Mouse (Mus musculus) embryonic facial prominence, embryonic 11.5 days (tissue): ENCODE measurements around the gene Ric8b. TPM values are rescaled to one million over a fixed set of nuclear protein-coding genes. Genes with fewer than 3 reads are reported as not detected.

Source experiments
- ATAC-seq: fragments of 200-750 bp; cut with Nextera tagmentation; replicated peaks from 2 replicates; pipeline ENCODE4 v1.8.0; 2017; ENCODE audit warnings: low read depth; ENCODE audit not compliant: insufficient number of reproducible peaks, low FRiP score, low TSS enrichment
- DNase-seq: peaks from one replicate; pipeline ENCODE4 v3.0.0-alpha.2; 2015; ENCODE audit warnings: low spot score
- H3K27ac ChIP-seq: fragments of 300-500 bp; sonication (generic); replicated peaks from 2 replicates; pipeline ENCODE4 v1.5.1; 2014; ENCODE audit warnings: mild to moderate bottlenecking, low read depth, low read length, control low read depth
- H3K27me3 ChIP-seq: fragments of 300-500 bp; sonication (generic); 2 replicates; pipeline ENCODE4 v1.6.1; 2014; ENCODE audit warnings: mild to moderate bottlenecking, low read length, moderate library complexity, mixed read lengths; ENCODE audit not compliant: control insufficient read depth, insufficient read depth
- H3K36me3 ChIP-seq: fragments of 300-500 bp; sonication (generic); replicated peaks from 2 replicates; pipeline ENCODE4 v1.6.1; 2014; ENCODE audit warnings: low read depth, mild to moderate bottlenecking, low read length, moderate library complexity, mixed read lengths; ENCODE audit not compliant: control insufficient read depth, insufficient read depth
- H3K4me1 ChIP-seq: fragments of 300-500 bp; sonication (generic); 2 replicates; pipeline ENCODE4 v1.6.1; 2014; ENCODE audit warnings: low read length, mixed read lengths; ENCODE audit not compliant: control insufficient read depth, insufficient read depth
- H3K4me2 ChIP-seq: fragments of 300-500 bp; sonication (generic); 2 replicates; pipeline ENCODE4 v1.6.1; 2014; ENCODE audit warnings: low read depth, mild to moderate bottlenecking, control low read depth, low read length, moderate library complexity
- H3K4me3 ChIP-seq: fragments of 300-500 bp; sonication (generic); 2 replicates; pipeline ENCODE4 v1.5.1; 2014; ENCODE audit warnings: low read depth, low read length, control low read depth
- H3K9ac ChIP-seq: fragments of 300-500 bp; sonication (generic); replicated peaks from 2 replicates; pipeline ENCODE4 v1.6.1; 2014; ENCODE audit warnings: mild to moderate bottlenecking, control low read depth, low read length
- H3K9me3 ChIP-seq: fragments of 300-500 bp; sonication (generic); replicated peaks from 2 replicates; pipeline ENCODE4 v1.6.1; 2016; ENCODE audit warnings: mild to moderate bottlenecking, low read length, inconsistent platforms, mixed read lengths; ENCODE audit not compliant: control insufficient read depth
- WGBS: fragments of 180-500 bp; shearing (Covaris S2); extraction: QIAGEN DNeasy Blood & Tissue Kit; methylation state at CpG from one replicate; pipeline ENCODE4 v1.1.7; 2014; 5-methylcytosine and 5-hydroxymethylcytosine counted together
- polyA plus RNA-seq: library from polyadenylated mRNA; unstranded; fragments of >200 nt; fragmentation: Nextera tagmentation; extraction: Ambion mirVana; gene quantifications from 2 replicates; pipeline ENCODE4 v1.2.1, GENCODE M21; 2014

Gene Ric8b
- polyA plus RNA-seq, 1 experiment from 2014 or later, result 26.3 TPM

DNA sequence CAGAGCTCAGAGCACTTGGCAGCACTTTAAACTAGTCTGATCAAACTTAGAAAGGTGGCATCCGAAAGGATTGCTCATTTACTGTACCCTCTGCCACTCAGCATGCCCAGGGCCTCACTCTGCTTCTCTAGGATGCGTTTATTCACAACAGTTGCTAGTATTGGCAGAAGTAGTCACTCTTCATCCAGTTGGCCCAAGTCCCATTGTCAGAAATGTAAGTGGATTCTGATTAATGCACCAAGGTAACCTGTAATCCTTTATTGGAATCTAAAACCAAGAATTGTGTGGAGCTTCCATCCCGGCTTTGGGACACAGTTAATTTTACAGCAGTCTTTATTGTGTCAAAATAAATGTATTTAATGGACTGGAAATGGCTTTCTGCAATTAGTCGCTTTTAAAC lies 76.9 kb downstream of the Ric8b start:
- no peak for DNase-seq
- Histone ChIP-seq H3K9ac (no peak overlapping the region), H3K4me1 (no peaks in the 10 kb centered on the region), H3K36me3 (no peaks in the 10 kb centered on the region), H3K27me3 (no peaks in the 10 kb centered on the region), H3K27ac (no peak overlapping the region), H3K9me3 (no peaks in the 10 kb centered on the region), H3K4me3 (no peak overlapping the region), H3K4me2 (no peak overlapping the region)
- 90% methylated on average over 4 of the region's 4 CpGs for WGBS
- ATAC-seq, result no peak

DNA sequence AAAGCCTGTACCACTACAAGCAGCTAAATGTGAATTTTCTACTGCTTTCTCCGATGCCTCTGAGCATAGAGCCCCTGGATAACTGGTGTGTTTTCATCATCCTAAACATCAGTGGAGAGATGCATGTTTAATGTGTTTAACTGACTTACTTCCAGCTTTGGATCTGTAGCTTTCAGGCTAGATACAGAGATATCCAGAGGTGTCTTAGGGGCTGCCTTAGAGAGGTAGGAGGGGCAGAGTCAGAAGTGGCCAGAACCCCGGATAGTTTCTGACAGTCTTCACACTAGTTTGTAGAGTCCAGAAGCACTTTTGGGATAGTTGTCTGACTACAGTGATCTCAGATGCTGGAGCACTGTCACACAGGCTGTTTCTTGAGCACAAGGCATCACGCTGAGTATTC lies 77.6 kb downstream of the Ric8b start:
- no peak overlapping the region for H3K9ac ChIP-seq
- no peak overlapping the region for H3K4me3 ChIP-seq
- ATAC-seq (no peak), DNase-seq (no peak)
- H3K9me3 ChIP-seq, result no peaks in the 10 kb centered on the region
- H3K4me1 ChIP-seq, result no peaks in the 10 kb centered on the region
- H3K4me2 ChIP-seq, result no peak overlapping the region
- H3K36me3 ChIP-seq, result no peaks in the 10 kb centered on the region
- WGBS, result 98% methylated on average over 3 of the region's 3 CpGs
- H3K27me3 ChIP-seq, result no peaks in the 10 kb centered on the region
- H3K27ac ChIP-seq, result no peak overlapping the region

DNA sequence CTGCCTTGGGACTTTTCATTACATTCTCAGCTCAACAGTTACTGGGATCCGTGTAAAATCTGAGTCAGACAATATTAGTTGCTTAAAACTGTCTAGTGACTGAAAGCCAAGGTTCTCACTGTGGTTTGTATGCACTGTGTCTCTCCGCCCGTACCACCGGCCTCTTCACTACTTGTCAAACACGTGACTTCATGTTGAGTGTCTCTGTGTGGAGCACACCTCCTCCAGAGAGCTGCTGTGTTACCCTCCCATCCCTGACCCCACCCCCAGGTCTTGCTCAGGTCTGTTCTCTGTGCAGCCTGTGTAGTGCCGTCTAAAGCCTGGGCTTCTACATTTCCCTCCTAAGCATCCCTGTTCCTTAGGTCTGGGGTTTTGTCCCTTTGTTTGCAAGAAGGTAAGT lies 79.0 kb downstream of the Ric8b start:
- Histone ChIP-seq H3K9me3 (no peaks in the 10 kb centered on the region), H3K4me2 (no peak overlapping the region), H3K9ac (no peak overlapping the region), H3K4me3 (no peak overlapping the region), H3K27me3 (no peaks in the 10 kb centered on the region), H3K27ac (no peak overlapping the region), H3K4me1 (no peaks in the 10 kb centered on the region), H3K36me3 (no peaks in the 10 kb centered on the region)
- ATAC-seq (no peak), DNase-seq (no peak)
- 78% methylated on average over 6 of the region's 6 CpGs for WGBS

DNA sequence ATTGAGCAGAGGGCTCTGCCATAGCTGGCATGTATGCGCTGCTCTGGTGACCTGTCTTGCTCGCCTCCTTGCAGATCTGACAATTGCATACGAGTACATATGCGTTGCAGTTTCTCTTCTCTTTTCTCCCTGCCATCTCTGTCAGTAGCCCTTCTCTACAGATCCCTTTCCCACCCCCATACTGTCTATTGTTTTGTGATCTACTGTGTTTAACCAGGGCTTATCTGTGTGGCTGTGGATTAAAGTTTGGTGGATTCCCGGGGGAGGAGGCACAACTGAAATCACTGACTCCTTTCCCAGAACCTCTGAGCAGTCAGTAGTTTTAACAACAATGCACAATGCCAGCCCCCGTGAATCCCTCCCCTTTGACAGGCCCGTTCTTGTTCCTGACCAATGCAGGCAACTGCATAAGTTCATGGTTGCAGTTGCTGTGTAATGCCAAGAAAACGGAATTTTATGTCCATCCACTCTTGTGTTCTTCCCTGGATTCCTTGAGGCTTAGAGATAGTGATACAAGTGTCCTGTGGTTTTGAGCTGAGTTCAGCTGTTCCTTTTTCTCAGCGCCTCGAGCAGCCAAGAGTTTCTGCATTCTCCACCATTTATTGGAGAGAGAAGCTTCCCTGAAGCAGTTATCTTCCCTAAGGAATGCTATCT lies 80.3 kb downstream of the Ric8b start:
- H3K36me3 ChIP-seq, result no peaks in the 10 kb centered on the region
- no peak overlapping the region for H3K9ac ChIP-seq
- no peaks in the 10 kb centered on the region for H3K4me1 ChIP-seq
- H3K4me2 ChIP-seq, result no peak overlapping the region
- H3K27ac ChIP-seq, result no peak overlapping the region
- DNase-seq, result no peak
- no peak for ATAC-seq
- no peak overlapping the region for H3K4me3 ChIP-seq
- no peaks in the 10 kb centered on the region for H3K9me3 ChIP-seq
- WGBS, result 72% methylated on average over 10 of the region's 10 CpGs
- H3K27me3 ChIP-seq, result no peaks in the 10 kb centered on the region

DNA sequence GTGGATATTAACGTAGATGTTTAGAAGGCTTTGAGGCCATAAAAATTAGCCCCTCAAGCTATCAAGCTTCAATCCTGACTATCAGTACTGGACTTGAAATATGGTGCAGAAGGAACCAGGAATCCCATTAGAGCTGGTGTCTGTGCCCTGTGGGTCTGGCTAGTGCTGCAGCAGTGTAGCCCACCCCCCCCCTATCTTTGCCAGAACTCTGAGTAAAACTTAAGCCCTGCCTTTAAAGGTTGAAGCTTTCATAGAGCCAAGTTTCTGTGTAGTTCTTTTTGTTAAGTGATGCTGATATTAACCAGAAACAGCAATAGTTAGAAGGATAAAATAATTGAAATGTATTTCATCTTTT lies 80.8 kb downstream of the Ric8b start:
- H3K9ac ChIP-seq, result no peak overlapping the region
- ATAC-seq (no peak), DNase-seq (no peak)
- no peaks in the 10 kb centered on the region for H3K36me3 ChIP-seq
- H3K4me1 ChIP-seq, result no peaks in the 10 kb centered on the region
- H3K27ac ChIP-seq, result no peak overlapping the region
- no peaks in the 10 kb centered on the region for H3K9me3 ChIP-seq
- 92% methylated on average over 1 of the region's 1 CpGs for WGBS
- H3K4me3 ChIP-seq, result no peak overlapping the region
- no peak overlapping the region for H3K4me2 ChIP-seq
- no peaks in the 10 kb centered on the region for H3K27me3 ChIP-seq

DNA sequence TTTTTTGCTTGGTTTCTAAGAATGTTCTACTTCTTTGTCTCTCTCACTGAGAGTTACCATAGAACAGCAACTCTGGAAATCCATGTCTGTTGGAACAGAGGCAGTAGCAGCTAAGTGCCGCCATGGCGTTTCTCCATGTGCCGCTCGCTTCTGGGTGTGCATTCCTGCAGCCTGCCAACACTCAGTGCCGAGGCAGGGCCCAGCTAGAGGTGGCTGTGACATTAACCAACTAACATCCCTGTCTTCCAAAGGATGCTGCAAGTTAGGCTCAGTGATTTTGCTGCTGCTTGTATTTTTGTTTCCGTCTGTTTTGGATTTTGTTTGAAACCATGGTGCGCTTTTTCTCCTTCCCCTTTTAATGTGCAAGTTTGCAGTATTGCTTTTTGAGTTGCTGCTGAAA lies 84.5 kb downstream of the Ric8b start:
- no peak overlapping the region for H3K4me2 ChIP-seq
- DNase-seq, result no peak
- no peaks in the 10 kb centered on the region for H3K36me3 ChIP-seq
- ATAC-seq, result no peak
- no peak overlapping the region for H3K27ac ChIP-seq
- no peaks in the 10 kb centered on the region for H3K4me1 ChIP-seq
- H3K9ac ChIP-seq, result no peak overlapping the region
- no peaks in the 10 kb centered on the region for H3K27me3 ChIP-seq
- no peaks in the 10 kb centered on the region for H3K9me3 ChIP-seq
- H3K4me3 ChIP-seq, result no peak overlapping the region
- 91% methylated on average over 7 of the region's 7 CpGs for WGBS

DNA sequence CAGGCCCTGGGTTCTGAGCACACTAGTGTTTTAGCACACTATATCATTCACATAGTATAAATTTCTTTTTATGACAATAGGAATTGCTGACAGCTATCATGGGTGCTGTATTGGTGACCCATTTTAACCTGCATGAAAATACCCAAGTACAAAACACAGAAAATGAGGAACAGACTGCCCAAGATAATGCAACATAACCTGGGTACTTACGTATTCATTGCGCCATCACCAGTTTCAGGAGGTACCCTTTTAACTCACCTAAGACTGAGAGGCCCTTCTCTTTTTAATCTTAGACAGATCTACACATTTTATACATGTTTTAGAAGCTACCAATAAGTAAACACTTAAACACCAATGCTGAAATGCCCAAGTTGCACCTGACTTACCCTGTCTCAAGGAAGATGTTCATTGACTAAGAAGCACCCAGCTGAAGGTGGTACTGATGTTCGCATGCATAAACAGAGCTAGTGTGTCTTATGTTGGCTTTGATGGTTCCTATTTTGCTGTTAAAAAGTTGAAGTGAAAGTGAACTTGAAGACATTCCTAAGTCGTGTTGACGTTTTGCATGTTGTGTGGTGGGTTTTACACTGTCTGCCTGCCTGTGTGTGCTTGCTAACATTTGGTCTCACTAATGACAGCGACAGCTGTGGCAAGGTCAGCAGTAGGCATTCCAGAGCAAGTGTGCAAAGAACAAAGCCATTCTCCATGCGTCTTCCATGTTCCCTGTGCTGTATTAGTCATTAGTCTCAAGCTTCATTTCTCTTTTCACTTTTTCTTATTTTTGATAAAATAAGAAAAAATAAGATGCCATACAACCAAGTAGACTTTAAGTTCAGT lies 86.0 kb downstream of the Ric8b start:
- DNase-seq, result no peak
- Histone ChIP-seq H3K4me2 (no peak overlapping the region), H3K27me3 (no peaks in the 10 kb centered on the region), H3K27ac (no peak overlapping the region), H3K4me3 (no peak overlapping the region), H3K4me1 (no peaks in the 10 kb centered on the region), H3K9ac (no peak overlapping the region), H3K36me3 (no peaks in the 10 kb centered on the region), H3K9me3 (no peaks in the 10 kb centered on the region)
- 88% methylated on average over 7 of the region's 7 CpGs for WGBS
- ATAC-seq, result no peak

DNA sequence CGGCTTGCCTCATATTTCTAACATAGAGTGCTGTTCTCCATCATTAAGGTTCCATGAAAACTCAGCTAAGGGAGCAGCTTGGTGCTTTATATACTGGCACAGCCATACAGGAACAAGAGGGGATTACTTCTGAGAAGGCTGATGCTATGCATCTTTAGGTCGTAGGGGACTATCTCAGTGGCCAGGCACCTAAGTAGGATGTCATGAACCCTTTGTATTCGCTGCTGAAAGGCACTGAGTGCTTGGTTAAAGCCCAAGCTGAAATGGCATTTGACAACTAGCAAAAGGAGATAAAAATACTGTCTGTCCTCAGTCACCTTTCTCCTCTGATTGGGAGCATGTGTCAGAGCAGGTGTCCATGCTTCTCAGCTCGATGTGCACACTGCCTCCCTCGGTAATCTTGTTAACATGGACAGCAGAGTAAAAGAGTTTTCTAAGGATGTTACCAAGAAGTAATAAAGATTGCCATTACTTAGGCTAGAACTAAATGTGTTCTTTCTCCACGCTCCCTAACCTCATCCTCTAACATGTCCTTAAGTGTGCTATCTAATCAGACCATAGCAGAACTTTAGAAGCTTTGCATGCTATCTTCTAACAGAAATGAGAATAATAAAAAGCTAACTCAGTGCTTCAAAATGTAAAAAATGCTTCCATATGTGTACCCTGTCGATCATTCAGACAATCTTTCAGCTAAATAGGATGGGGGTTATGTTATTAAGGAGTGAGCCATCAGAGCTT lies 89.3 kb downstream of the Ric8b start:
- no peak overlapping the region for H3K4me2 ChIP-seq
- H3K36me3 ChIP-seq, result no peaks in the 10 kb centered on the region
- WGBS, result 75% methylated on average over 7 of the region's 7 CpGs
- H3K4me3 ChIP-seq, result no peak overlapping the region
- no peaks in the 10 kb centered on the region for H3K27me3 ChIP-seq
- H3K27ac ChIP-seq, result no peak overlapping the region
- H3K9ac ChIP-seq, result no peak overlapping the region
- no peaks in the 10 kb centered on the region for H3K4me1 ChIP-seq
- DNase-seq, result no peak
- no peak for ATAC-seq
- H3K9me3 ChIP-seq, result no peaks in the 10 kb centered on the region
